Mouse (Mus musculus): ENCODE data around the gene Lama5. TPM values are rescaled to one million over a fixed set of nuclear protein-coding genes. Genes with fewer than 3 reads are reported as not detected.
A peak's percentile ranks its signal among the peaks of the same experiment; 100 is the strongest.
"Not testable (repeated sequence)": the region's sequence is repeated elsewhere in the genome, so short reads cannot be mapped to it uniquely, and the experiment has no call there.

The Lama5 gene
- polyA plus RNA-seq (2012; ENCODE audit: insufficient read depth, insufficient read length, missing spikeins) = 3.2 and 7.3 TPM in 2 replicates

GRCm38 (mm10) chr2:180225762-180226378 lies at the start of gene Lama5:
Gene Lama5 (minus strand): TSS chr2:180225859.
- peaks cover 32% of the 10 kb centered on the region for H3K4me1 ChIP-seq (ENCODE audit: control insufficient read depth, insufficient read depth, insufficient read length, low read length)
- H3K27ac ChIP-seq (replicated peaks; ENCODE audit: low read depth, low read length) = peak within 1 kb of the TSS; percentile 88

GRCm38 (mm10) chr2:180274523-180274922 lies 48.9 kb upstream of the Lama5 start:
- H3K4me1 ChIP-seq (ENCODE audit: control insufficient read depth, insufficient read depth, insufficient read length, low read length) = peaks cover 13% of the 10 kb centered on the region
- H3K27ac ChIP-seq (replicated peaks; ENCODE audit: low read depth, low read length) = no peak overlapping the region
- no peak overlapping the region for H3K4me3 ChIP-seq (ENCODE audit: insufficient read depth, low read depth, low read length)

More at GRCm38 (mm10) chr2:180225762-180226378, at the start of gene Lama5:
- peak within 1 kb of the TSS; percentile 71 for H3K4me3 ChIP-seq (ENCODE audit: insufficient read depth, low read depth, low read length)

GRCm38 (mm10) chr2:180273394-180274244 lies 48.0 kb upstream of the Lama5 start, which contains the start of gene Cables2:
Gene Cables2 (minus strand): TSS chr2:180273496.
- H3K4me1 ChIP-seq (ENCODE audit: control insufficient read depth, insufficient read depth, insufficient read length, low read length) = peaks cover 13% of the 10 kb centered on the region
- peak within 1 kb of the TSS; percentile 7 for H3K27ac ChIP-seq (replicated peaks; ENCODE audit: low read depth, low read length)
- H3K4me3 ChIP-seq (ENCODE audit: insufficient read depth, low read depth, low read length) = peak within 1 kb of the TSS; percentile 81

GRCm38 (mm10) chr2:180272884-180273321 lies 47.2 kb upstream of the Lama5 start:
- H3K27ac ChIP-seq (replicated peaks; ENCODE audit: low read depth, low read length) = peak overlapping the region; percentile 7
- H3K4me1 ChIP-seq (ENCODE audit: control insufficient read depth, insufficient read depth, insufficient read length, low read length) = peaks cover 15% of the 10 kb centered on the region
- peak overlapping the region; percentile 81 for H3K4me3 ChIP-seq (ENCODE audit: insufficient read depth, low read depth, low read length)

GRCm38 (mm10) chr2:180271804-180272395 lies 46.2 kb upstream of the Lama5 start:
- Histone ChIP-seq H3K4me1 (ENCODE audit: control insufficient read depth, insufficient read depth, insufficient read length, low read length) (peaks cover 18% of the 10 kb centered on the region), H3K4me3 (ENCODE audit: insufficient read depth, low read depth, low read length) (peak overlapping the region; percentile 81), H3K27ac (replicated peaks; ENCODE audit: low read depth, low read length) (no peak overlapping the region)

GRCm38 (mm10) chr2:180270537-180271255 lies 45.0 kb upstream of the Lama5 start:
- no peak overlapping the region for H3K27ac ChIP-seq (replicated peaks; ENCODE audit: low read depth, low read length)
- H3K4me3 ChIP-seq (ENCODE audit: insufficient read depth, low read depth, low read length) = no peak overlapping the region
- peaks cover 14% of the 10 kb centered on the region for H3K4me1 ChIP-seq (ENCODE audit: control insufficient read depth, insufficient read depth, insufficient read length, low read length)

- Histone ChIP-seq H3K4me3 (ENCODE audit: insufficient read depth, low read depth, low read length) (no peak overlapping the region), H3K27ac (replicated peaks; ENCODE audit: low read depth, low read length) (no peak overlapping the region), H3K4me1 (ENCODE audit: control insufficient read depth, insufficient read depth, insufficient read length, low read length) (peaks cover 22% of the 10 kb centered on the region)
Observed at GRCm38 (mm10) chr2:180269329-180269728, 43.7 kb upstream of the Lama5 start.

GRCm38 (mm10) chr2:180267955-180268354 lies 42.3 kb upstream of the Lama5 start:
- peaks cover 29% of the 10 kb centered on the region for H3K4me1 ChIP-seq (ENCODE audit: control insufficient read depth, insufficient read depth, insufficient read length, low read length)
- H3K27ac ChIP-seq (replicated peaks; ENCODE audit: low read depth, low read length) = no peak overlapping the region
- no peak overlapping the region for H3K4me3 ChIP-seq (ENCODE audit: insufficient read depth, low read depth, low read length)

- peak overlapping the region; percentile 94 for H3K27ac ChIP-seq (replicated peaks; ENCODE audit: low read depth, low read length)
- no peak overlapping the region for H3K4me3 ChIP-seq (ENCODE audit: insufficient read depth, low read depth, low read length)
Observed at GRCm38 (mm10) chr2:180262891-180263290, 37.2 kb upstream of the Lama5 start.

GRCm38 (mm10) chr2:180262441-180262840 lies 36.8 kb upstream of the Lama5 start:
- H3K4me1 ChIP-seq (ENCODE audit: control insufficient read depth, insufficient read depth, insufficient read length, low read length) = peaks cover 36% of the 10 kb centered on the region
- H3K27ac ChIP-seq (replicated peaks; ENCODE audit: low read depth, low read length) = peak overlapping the region; percentile 96
- peak overlapping the region; percentile 61 for H3K4me3 ChIP-seq (ENCODE audit: insufficient read depth, low read depth, low read length)

More at GRCm38 (mm10) chr2:180262891-180263290, 37.2 kb upstream of the Lama5 start:
- peaks cover 36% of the 10 kb centered on the region for H3K4me1 ChIP-seq (ENCODE audit: control insufficient read depth, insufficient read depth, insufficient read length, low read length)

- Histone ChIP-seq H3K4me1 (ENCODE audit: control insufficient read depth, insufficient read depth, insufficient read length, low read length) (peaks cover 33% of the 10 kb centered on the region), H3K4me3 (ENCODE audit: insufficient read depth, low read depth, low read length) (peak overlapping the region; percentile 61), H3K27ac (replicated peaks; ENCODE audit: low read depth, low read length) (peak overlapping the region; percentile 96)
Observed at GRCm38 (mm10) chr2:180261901-180262300, 36.2 kb upstream of the Lama5 start.

GRCm38 (mm10) chr2:180260610-180261480 lies 35.2 kb upstream of the Lama5 start:
- peaks cover 35% of the 10 kb centered on the region for H3K4me1 ChIP-seq (ENCODE audit: control insufficient read depth, insufficient read depth, insufficient read length, low read length)
- peak overlapping the region; percentile 96 for H3K27ac ChIP-seq (replicated peaks; ENCODE audit: low read depth, low read length)
- peak overlapping the region; percentile 7 for H3K4me3 ChIP-seq (ENCODE audit: insufficient read depth, low read depth, low read length)

GRCm38 (mm10) chr2:180259826-180260609 lies 34.4 kb upstream of the Lama5 start:
- H3K4me1 ChIP-seq (ENCODE audit: control insufficient read depth, insufficient read depth, insufficient read length, low read length) = peaks cover 34% of the 10 kb centered on the region
- not testable (repeated sequence) for H3K4me3 ChIP-seq (ENCODE audit: insufficient read depth, low read depth, low read length)
- H3K27ac ChIP-seq (replicated peaks; ENCODE audit: low read depth, low read length) = peak overlapping the region; percentile 49
